Mouse (Mus musculus) liver, postnatal 0 days (tissue): ENCODE data around the gene Apaf1. TPM values are rescaled to one million over a fixed set of nuclear protein-coding genes. Genes with fewer than 3 reads are reported as not detected.

Source experiments
- ATAC-seq: fragments of 200-750 bp; cut with Nextera tagmentation; 2 replicates; pipeline ENCODE4 v1.8.0; 2017; ENCODE audit warnings: mild to moderate bottlenecking, moderate library complexity
- DNase-seq: peaks from one replicate; pipeline ENCODE4 v3.0.0-alpha.2; 2016
- H3K27ac ChIP-seq: fragments of 300-500 bp; sonication (generic); 2 replicates; pipeline ENCODE4 v1.5.1; 2014; ENCODE audit warnings: antibody characterized with exemption, moderate library complexity, mild to moderate bottlenecking, low read depth
- H3K27me3 ChIP-seq: fragments of 300-500 bp; sonication (generic); 2 replicates; pipeline ENCODE4 v1.6.1; 2014; ENCODE audit warnings: low read length, control low read depth, mixed read lengths; ENCODE audit not compliant: insufficient read depth
- H3K36me3 ChIP-seq: fragments of 300-500 bp; sonication (generic); replicated peaks from 2 replicates; pipeline ENCODE4 v1.6.1; 2014; ENCODE audit warnings: mild to moderate bottlenecking, control low read depth, low read length, moderate library complexity, mixed read lengths; ENCODE audit not compliant: insufficient read depth
- H3K4me1 ChIP-seq: fragments of 300-500 bp; sonication (generic); 2 replicates; pipeline ENCODE4 v1.6.1; 2014; ENCODE audit warnings: antibody characterized with exemption, mild to moderate bottlenecking, control low read depth; ENCODE audit not compliant: insufficient read depth
- H3K4me2 ChIP-seq: fragments of 300-500 bp; sonication (generic); 2 replicates; pipeline ENCODE4 v1.6.1; 2014; ENCODE audit warnings: low read depth, mild to moderate bottlenecking, low read length, moderate library complexity, mixed read lengths
- H3K4me3 ChIP-seq: fragments of 300-500 bp; sonication (generic); 2 replicates; pipeline ENCODE4 v1.5.1; 2014; ENCODE audit warnings: low read depth, low read length
- H3K9ac ChIP-seq: fragments of 300-500 bp; sonication (generic); replicated peaks from 2 replicates; pipeline ENCODE4 v1.6.1; 2014; ENCODE audit warnings: mild to moderate bottlenecking, moderate library complexity
- H3K9me3 ChIP-seq: fragments of 300-500 bp; sonication (generic); 2 replicates; pipeline ENCODE4 v1.6.1; 2016; ENCODE audit warnings: mild to moderate bottlenecking, control low read depth, low read length, mixed read lengths
- CTCF ChIP-seq: sonication (generic); IDR thresholded peaks from 2 replicates; pipeline ENCODE4 v1.5.1; 2016; ENCODE audit warnings: antibody characterized with exemption, low read depth
- EP300 ChIP-seq: IDR thresholded peaks from 2 replicates; pipeline ENCODE4 v1.6.1; 2016; ENCODE audit warnings: antibody characterized with exemption, low read depth, mild to moderate bottlenecking
- WGBS: fragments of 180-500 bp; shearing (Covaris S2); extraction: QIAGEN DNeasy Blood & Tissue Kit; methylation state at CpG from one replicate; pipeline ENCODE4 v1.1.7; 2014; ENCODE audit not compliant: insufficient replicate concordance; 5-methylcytosine and 5-hydroxymethylcytosine counted together
- polyA plus RNA-seq: library from polyadenylated mRNA; unstranded; fragments of >200 nt; fragmentation: Nextera tagmentation; extraction: Ambion mirVana; gene quantifications from 2 replicates; pipeline ENCODE4 v1.2.1, GENCODE M21; 2015

Apaf1 gene
- polyA plus RNA-seq, 1 experiment from 2014 or later: 6.8 TPM

- Histone ChIP-seq H3K4me2 (no peak overlapping the region), H3K36me3 (no peaks in the 10 kb centered on the region), H3K4me1 (no peaks in the 10 kb centered on the region), H3K4me3 (no peak overlapping the region), H3K9me3 (no peaks in the 10 kb centered on the region), H3K27me3 (peaks cover 27% of the 10 kb centered on the region), H3K9ac (no peak overlapping the region), H3K27ac (no peak overlapping the region)
- DNase-seq: no peak
- WGBS: 23% methylated on average over 9 of the region's 9 CpGs
- no peak for TF ChIP-seq CTCF
- no peak for TF ChIP-seq EP300
- ATAC-seq: no peak
These were observed 118.1 kb downstream of the Apaf1 start for GRCm38 (mm10) chr10:90964511-90964910.

DNA sequence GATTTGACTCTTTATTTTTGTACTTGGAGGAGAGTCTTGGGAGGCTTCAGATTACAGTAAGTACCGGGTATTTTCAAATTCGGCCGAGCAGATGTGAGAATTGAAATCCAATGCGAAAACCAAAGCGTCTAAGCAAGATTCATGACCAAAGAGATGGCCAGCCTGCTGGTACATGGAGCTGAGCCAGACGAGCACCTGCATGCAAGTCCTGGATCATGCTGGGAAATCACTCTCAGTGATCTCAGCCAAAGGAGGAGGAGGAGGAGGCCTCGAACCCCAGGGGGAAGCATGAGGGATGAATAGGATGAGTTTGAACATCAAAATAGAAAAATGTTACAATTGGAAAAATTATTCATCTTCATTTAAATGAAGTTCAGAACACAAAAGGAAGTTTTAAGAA is 122.2 kb downstream of the Apaf1 start:
- Histone ChIP-seq H3K27me3 (no peaks in the 10 kb centered on the region), H3K4me3 (no peak overlapping the region), H3K9me3 (no peaks in the 10 kb centered on the region), H3K4me2 (no peak overlapping the region), H3K9ac (no peak overlapping the region), H3K4me1 (no peaks in the 10 kb centered on the region), H3K27ac (no peak overlapping the region), H3K36me3 (no peaks in the 10 kb centered on the region)
- no peak for ATAC-seq
- 70% methylated on average over 7 of the region's 7 CpGs for WGBS
- TF ChIP-seq CTCF: no peak
- no peak for TF ChIP-seq EP300
- no peak for DNase-seq

DNA sequence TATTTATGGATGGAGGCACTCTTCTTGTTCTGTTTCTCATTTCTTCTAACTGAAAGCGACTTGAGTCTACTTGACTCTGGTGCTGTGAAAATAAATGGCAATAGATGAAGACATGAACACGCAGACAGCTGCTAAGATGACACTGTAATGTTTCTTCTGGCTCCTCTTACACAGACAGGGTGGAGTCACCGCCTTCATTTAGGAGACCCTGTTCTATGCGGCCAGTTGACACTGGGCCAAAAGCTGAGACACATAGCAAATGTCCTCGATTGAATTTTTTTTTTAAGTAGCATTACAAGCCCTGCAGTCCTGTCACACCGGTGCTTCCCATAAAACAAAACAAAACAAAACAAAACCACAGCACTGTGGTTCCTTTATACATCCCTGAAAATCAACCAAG is 128.7 kb downstream of the Apaf1 start:
- no peaks in the 10 kb centered on the region for H3K9me3 ChIP-seq
- no peak overlapping the region for H3K4me2 ChIP-seq
- no peaks in the 10 kb centered on the region for H3K4me1 ChIP-seq
- H3K27me3 ChIP-seq: no peaks in the 10 kb centered on the region
- TF ChIP-seq EP300: no peak
- no peaks in the 10 kb centered on the region for H3K36me3 ChIP-seq
- no peak for ATAC-seq
- no peak overlapping the region for H3K9ac ChIP-seq
- no peak overlapping the region for H3K4me3 ChIP-seq
- no peak for DNase-seq
- H3K27ac ChIP-seq: no peak overlapping the region
- 74% methylated on average over 6 of the region's 6 CpGs for WGBS

DNA sequence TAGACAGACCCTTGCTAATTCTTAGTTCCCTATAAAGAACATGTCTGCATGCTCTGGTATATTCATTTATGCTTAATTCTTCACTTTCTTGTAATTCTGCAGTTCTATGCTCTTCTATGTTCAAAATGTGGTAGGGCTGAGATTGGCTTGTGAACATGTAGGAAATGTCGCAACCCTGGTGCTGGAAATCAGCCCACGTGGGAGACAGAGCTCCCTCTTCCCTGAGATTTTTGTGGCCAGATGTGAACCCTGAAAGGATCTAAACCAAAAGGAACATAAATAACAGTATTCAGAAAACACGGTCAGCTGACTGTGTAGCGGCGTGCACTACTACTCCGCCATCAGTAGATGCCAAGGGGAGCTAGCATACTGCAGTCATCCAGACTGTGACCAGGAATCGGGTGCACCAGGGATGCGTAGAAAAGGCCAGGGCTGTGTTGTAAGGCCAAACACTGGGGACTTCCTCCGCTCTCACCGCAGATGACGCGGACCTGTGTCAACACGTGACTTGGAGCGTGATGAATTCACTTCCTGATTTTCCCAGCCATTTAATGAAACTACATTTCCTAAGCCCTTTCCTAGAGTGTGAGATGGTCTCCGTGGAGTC is 129.4 kb downstream of the Apaf1 start:
- no peak for DNase-seq
- 80% methylated on average over 15 of the region's 15 CpGs for WGBS
- no peak overlapping the region for H3K9ac ChIP-seq
- H3K4me2 ChIP-seq: no peak overlapping the region
- no peak for ATAC-seq
- H3K9me3 ChIP-seq: no peaks in the 10 kb centered on the region
- no peaks in the 10 kb centered on the region for H3K36me3 ChIP-seq
- H3K4me1 ChIP-seq: no peaks in the 10 kb centered on the region
- no peak overlapping the region for H3K27ac ChIP-seq
- no peak overlapping the region for H3K4me3 ChIP-seq
- TF ChIP-seq EP300 (no peak), CTCF (no peak)
- no peaks in the 10 kb centered on the region for H3K27me3 ChIP-seq

DNA sequence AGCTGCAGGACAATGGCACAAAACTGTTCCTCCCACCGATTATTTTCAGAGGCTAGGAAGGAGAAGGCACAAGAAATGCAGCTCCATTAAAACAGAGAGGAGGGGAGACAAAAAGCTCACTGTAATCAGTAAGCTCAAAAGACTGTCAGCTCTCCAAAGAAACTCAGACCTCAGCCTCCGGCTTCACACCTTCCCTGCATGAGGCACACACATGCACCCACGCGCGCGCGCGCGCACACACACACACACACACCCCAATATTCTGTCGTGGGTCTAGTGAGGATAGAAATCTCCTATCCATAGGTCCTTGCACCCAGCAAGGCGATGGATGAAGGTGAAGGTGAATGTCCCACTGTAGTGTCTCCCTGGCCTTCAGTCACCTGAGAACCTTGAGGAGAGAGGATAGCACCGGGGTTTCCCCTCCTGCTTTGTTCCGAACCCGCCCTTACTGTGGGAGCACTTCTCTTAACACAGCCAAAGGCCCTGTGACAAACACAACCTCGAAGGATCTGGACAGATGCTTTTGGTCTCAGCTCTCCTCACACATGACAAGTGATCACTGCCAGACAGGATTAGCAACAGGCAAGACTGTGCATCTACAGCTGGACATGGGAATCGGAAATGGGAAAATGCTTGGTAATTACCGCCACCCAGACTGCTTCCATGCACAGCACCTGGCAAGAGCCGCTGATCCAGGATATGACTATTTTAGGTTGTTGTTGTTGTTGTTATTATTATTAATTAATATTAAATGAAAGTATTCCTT is 134.8 kb downstream of the Apaf1 start:
- H3K4me1 ChIP-seq: no peaks in the 10 kb centered on the region
- H3K27ac ChIP-seq: no peak overlapping the region
- H3K9me3 ChIP-seq: no peaks in the 10 kb centered on the region
- 86% methylated on average over 18 of the region's 18 CpGs for WGBS
- no peak for TF ChIP-seq EP300
- H3K27me3 ChIP-seq: no peaks in the 10 kb centered on the region
- no peaks in the 10 kb centered on the region for H3K36me3 ChIP-seq
- no peak overlapping the region for H3K4me2 ChIP-seq
- ATAC-seq (no peak), DNase-seq (no peak)
- H3K9ac ChIP-seq: no peak overlapping the region
- no peak overlapping the region for H3K4me3 ChIP-seq

DNA sequence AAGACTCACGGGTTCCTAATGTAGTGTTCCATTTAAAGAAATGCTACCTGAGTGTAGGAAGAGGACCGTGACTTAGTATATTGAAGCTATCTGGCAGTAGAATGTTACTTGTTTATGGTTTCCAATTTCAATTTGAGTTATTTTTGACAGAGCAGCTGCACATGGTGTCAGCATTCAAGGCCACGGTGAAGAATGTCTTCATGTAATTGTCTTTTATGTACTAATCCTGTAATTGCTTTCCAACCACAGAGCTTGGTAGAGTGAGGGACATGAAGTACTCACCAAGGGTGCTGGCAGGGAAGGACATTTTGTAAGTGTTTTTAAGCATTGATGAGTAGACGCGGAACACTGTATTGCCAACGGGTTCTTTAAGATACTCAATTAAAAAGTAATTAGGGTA is 135.5 kb downstream of the Apaf1 start:
- no peaks in the 10 kb centered on the region for H3K9me3 ChIP-seq
- no peak overlapping the region for H3K27ac ChIP-seq
- no peak overlapping the region for H3K4me2 ChIP-seq
- no peak overlapping the region for H3K4me3 ChIP-seq
- H3K27me3 ChIP-seq: no peaks in the 10 kb centered on the region
- 86% methylated on average over 6 of the region's 6 CpGs for WGBS
- no peaks in the 10 kb centered on the region for H3K36me3 ChIP-seq
- no peak for DNase-seq
- H3K4me1 ChIP-seq: no peaks in the 10 kb centered on the region
- no peak for TF ChIP-seq CTCF
- TF ChIP-seq EP300: no peak
- ATAC-seq: no peak
- H3K9ac ChIP-seq: no peak overlapping the region
